Mouse (Mus musculus) retina, embryonic 14.5 days (tissue): Measurements from ENCODE around the gene Tnks2.
A peak's percentile ranks its signal among the peaks of the same experiment; 100 is the strongest.

Experiments
- DNase-seq: peaks from one replicate; pipeline ENCODE4 v3.0.0-alpha.2; 2015; ENCODE audit warnings: low spot score

The Tnks2 gene

GRCm38 (mm10) chr19:36896791-36897569 lies 62.9 kb downstream of the Tnks2 start:
- peak; percentile 77 for DNase-seq

- peak; percentile 55 for DNase-seq
These were observed 63.7 kb downstream of the Tnks2 start for GRCm38 (mm10) chr19:36897778-36898177.

GRCm38 (mm10) chr19:36903377-36903776 lies 69.3 kb downstream of the Tnks2 start:
- peak; percentile 14 for DNase-seq

GRCm38 (mm10) chr19:36904211-36905007 lies 70.4 kb downstream of the Tnks2 start:
- DNase-seq, result peak; percentile 74

GRCm38 (mm10) chr19:36909150-36909549 lies 75.1 kb downstream of the Tnks2 start:
- no peak for DNase-seq

- peak; percentile 84 for DNase-seq
These were observed 75.8 kb downstream of the Tnks2 start for GRCm38 (mm10) chr19:36909676-36910292.

GRCm38 (mm10) chr19:36910424-36911045 lies 76.5 kb downstream of the Tnks2 start:
- DNase-seq, result peak; percentile 80

GRCm38 (mm10) chr19:36913064-36913463 lies 79.0 kb downstream of the Tnks2 start:
- no peak for DNase-seq

GRCm38 (mm10) chr19:36916206-36916605 lies 82.2 kb downstream of the Tnks2 start:
- no peak for DNase-seq

- no peak for DNase-seq
These were observed 82.9 kb downstream of the Tnks2 start for GRCm38 (mm10) chr19:36916876-36917389.

GRCm38 (mm10) chr19:36918441-36919301 lies 84.6 kb downstream of the Tnks2 start:
- DNase-seq, result peak; percentile 85

GRCm38 (mm10) chr19:36919466-36919865 lies 85.4 kb downstream of the Tnks2 start, which contains the start of gene Fgfbp3:
TSS of gene Fgfbp3 (minus strand) at chr19:36919615.
- DNase-seq, result peak; percentile 51

- peak; percentile 87 for DNase-seq
These were observed 88.0 kb downstream of the Tnks2 start for GRCm38 (mm10) chr19:36922015-36922414.

GRCm38 (mm10) chr19:36922936-36923335 lies 88.9 kb downstream of the Tnks2 start:
- DNase-seq, result no peak

- peak; percentile 92 for DNase-seq
These were observed 91.9 kb downstream of the Tnks2 start, which contains the start of gene Btaf1 for GRCm38 (mm10) chr19:36925671-36926552. TSS of gene Btaf1 (plus strand) at chr19:36926079.

- DNase-seq, result no peak
These were observed 92.7 kb downstream of the Tnks2 start for GRCm38 (mm10) chr19:36926553-36927236.

GRCm38 (mm10) chr19:36927800-36928361 lies 93.8 kb downstream of the Tnks2 start:
- DNase-seq, result no peak

GRCm38 (mm10) chr19:36929816-36930215 lies 95.8 kb downstream of the Tnks2 start:
- DNase-seq, result no peak

GRCm38 (mm10) chr19:36932097-36932496 lies 98.1 kb downstream of the Tnks2 start:
- no peak for DNase-seq
